25 mouse cellular contexts compared by ENCODE assay signal in the genomic region with DNA sequence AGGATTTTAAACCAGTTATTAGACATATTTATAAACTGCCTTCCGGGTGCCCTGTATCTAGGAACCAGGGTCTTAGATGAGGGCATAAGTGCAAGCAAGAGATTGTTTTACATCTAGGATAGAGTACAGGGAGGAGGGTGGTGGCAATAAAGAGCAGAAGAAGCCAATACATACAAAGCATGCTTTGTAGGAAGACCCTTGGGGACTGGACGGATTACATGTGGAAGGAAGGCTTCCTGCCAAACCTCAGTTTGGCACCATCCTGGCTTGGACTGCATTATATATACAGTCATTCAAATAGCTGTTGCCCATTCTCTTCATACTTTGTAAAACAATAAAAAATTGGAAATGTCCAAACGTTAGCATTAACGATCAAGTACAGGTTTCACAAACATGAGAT.
DNase-seq lines count a peak whose midpoint lies in the region; ATAC-seq and TF ChIP-seq lines count a peak whose summit lies in the region.
"Had no signal": no experiment of that assay in that cellular context is flagged by ENCODE, and none has a peak within 500 bp of the region (broad histone marks: within the 10 kb centered on the region; RNA-seq: fewer than 3 reads in every experiment).

No protein-coding gene starts in this region.

- no peaks in the 10 kb centered on the region for H3K9me3 ChIP-seq in hindbrain, postnatal 0 days (ENCODE audit: low read length)
- no peaks in the 10 kb centered on the region for H3K9me3 ChIP-seq in hindbrain, embryonic 11.5 days (ENCODE audit: control insufficient read depth, low read length)
- H3K9me3 ChIP-seq in midbrain, postnatal 0 days (ENCODE audit: low read length) = no peaks in the 10 kb centered on the region
- H3K9me3 ChIP-seq in midbrain, embryonic 13.5 days = no peaks in the 10 kb centered on the region
- H3K9me3 ChIP-seq: embryonic facial prominence, embryonic 15.5 days; heart, embryonic 13.5 days; hindbrain, embryonic 13.5 days; intestine, embryonic 15.5 days; limb, embryonic 12.5 days; liver, embryonic 13.5 days; lung, embryonic 15.5 days; midbrain, embryonic 10.5 days; neural tube, embryonic 12.5 days had no signal

- no peak overlapping the region for H3K4me3 ChIP-seq in hindbrain, postnatal 0 days (ENCODE audit: low read length)
- H3K4me3 ChIP-seq in hindbrain, embryonic 11.5 days (ENCODE audit: low read depth, low read length) = no peak overlapping the region
- H3K4me3 ChIP-seq in midbrain, postnatal 0 days (ENCODE audit: low read depth, low read length) = no peak overlapping the region
- H3K4me3 ChIP-seq in midbrain, embryonic 13.5 days (replicated peaks) = no peak overlapping the region
- H3K4me3 ChIP-seq: embryonic facial prominence, embryonic 15.5 days; heart, adult 2 months; heart, embryonic 13.5 days; hindbrain, embryonic 13.5 days; intestine, embryonic 15.5 days; limb, embryonic 12.5 days; liver, embryonic 13.5 days; lung, embryonic 15.5 days; midbrain, embryonic 10.5 days; neural tube, embryonic 12.5 days had no signal

- ATAC-seq in hindbrain, postnatal 0 days = no peak
- ATAC-seq in hindbrain, embryonic 11.5 days (ENCODE audit: low FRiP score) = no peak
- no peak for ATAC-seq in midbrain, postnatal 0 days (ENCODE audit: low FRiP score)
- no peak for ATAC-seq in midbrain, embryonic 13.5 days
- ATAC-seq: intestine, embryonic 15.5 days had no signal

- H3K27ac ChIP-seq in hindbrain, postnatal 0 days = no peak overlapping the region
- H3K27ac ChIP-seq in hindbrain, embryonic 11.5 days (ENCODE audit: low read depth, low read length) = no peak overlapping the region
- no peak overlapping the region for H3K27ac ChIP-seq in midbrain, postnatal 0 days (ENCODE audit: low read depth, low read length)
- H3K27ac ChIP-seq in midbrain, embryonic 13.5 days = no peak overlapping the region
- H3K27ac ChIP-seq: embryonic facial prominence, embryonic 15.5 days; heart, adult 2 months; heart, embryonic 13.5 days; hindbrain, embryonic 13.5 days; intestine, embryonic 15.5 days; limb, embryonic 12.5 days; liver, embryonic 13.5 days; lung, embryonic 15.5 days; midbrain, embryonic 10.5 days; neural tube, embryonic 12.5 days had no signal

- no peak for TF ChIP-seq CTCF in hindbrain, postnatal 0 days (IDR thresholded peaks at IDR 0.05; ENCODE audit: low read depth)
- TF ChIP-seq CTCF in midbrain, postnatal 0 days (IDR thresholded peaks at IDR 0.05) = no peak
- no peak for TF ChIP-seq CTCF in brain, embryonic 14.5 days (IDR thresholded peaks at IDR 0.05; ENCODE audit: borderline replicate concordance, extremely low read depth, insufficient read depth, insufficient read length)

- 48% methylated on average over 4 of the region's 4 CpGs for WGBS in hindbrain, postnatal 0 days
- 91% methylated on average over 4 of the region's 4 CpGs for WGBS in hindbrain, embryonic 11.5 days
- 82% methylated on average over 4 of the region's 4 CpGs for WGBS in midbrain, postnatal 0 days
- 93% methylated on average over 4 of the region's 4 CpGs for WGBS in midbrain, embryonic 13.5 days

- H3K4me2 ChIP-seq in hindbrain, postnatal 0 days (ENCODE audit: low read depth, low read length) = no peak overlapping the region
- no peak overlapping the region for H3K4me2 ChIP-seq in hindbrain, embryonic 11.5 days (replicated peaks; ENCODE audit: low read depth, low read length)
- H3K4me2 ChIP-seq in midbrain, postnatal 0 days (ENCODE audit: low read depth, low read length, poor library complexity, severe bottlenecking) = no peak overlapping the region
- no peak overlapping the region for H3K4me2 ChIP-seq in midbrain, embryonic 13.5 days (replicated peaks)
- H3K4me2 ChIP-seq: embryonic facial prominence, embryonic 15.5 days; heart, embryonic 13.5 days; hindbrain, embryonic 13.5 days; intestine, embryonic 15.5 days; limb, embryonic 12.5 days; liver, embryonic 13.5 days; lung, embryonic 15.5 days; neural tube, embryonic 12.5 days had no signal

- TF ChIP-seq POLR2A in brain, embryonic 14.5 days (IDR thresholded peaks at IDR 0.05; ENCODE audit: borderline replicate concordance, extremely low read depth, insufficient read depth, insufficient read length, poor library complexity, severe bottlenecking) = no peak

- H3K27me3 ChIP-seq in hindbrain, postnatal 0 days (ENCODE audit: insufficient read depth, low read length) = no peaks in the 10 kb centered on the region
- H3K27me3 ChIP-seq in hindbrain, embryonic 11.5 days (ENCODE audit: control insufficient read depth, insufficient read depth, low read length) = no peaks in the 10 kb centered on the region
- H3K27me3 ChIP-seq in midbrain, postnatal 0 days (ENCODE audit: insufficient read depth, low read length) = no peaks in the 10 kb centered on the region
- no peaks in the 10 kb centered on the region for H3K27me3 ChIP-seq in midbrain, embryonic 13.5 days
- H3K27me3 ChIP-seq: embryonic facial prominence, embryonic 15.5 days; heart, embryonic 13.5 days; hindbrain, embryonic 13.5 days; intestine, embryonic 15.5 days; limb, embryonic 12.5 days; liver, embryonic 13.5 days; lung, embryonic 15.5 days; neural tube, embryonic 12.5 days had no signal

- H3K36me3 ChIP-seq in hindbrain, postnatal 0 days (ENCODE audit: insufficient read depth, low read length) = no peaks in the 10 kb centered on the region
- H3K36me3 ChIP-seq in hindbrain, embryonic 11.5 days (ENCODE audit: control insufficient read depth, insufficient read depth, low read length) = no peaks in the 10 kb centered on the region
- no peaks in the 10 kb centered on the region for H3K36me3 ChIP-seq in midbrain, postnatal 0 days (ENCODE audit: insufficient read depth, low read length)
- H3K36me3 ChIP-seq in midbrain, embryonic 13.5 days = no peaks in the 10 kb centered on the region
- H3K36me3 ChIP-seq: embryonic facial prominence, embryonic 15.5 days; heart, embryonic 13.5 days; hindbrain, embryonic 13.5 days; intestine, embryonic 15.5 days; limb, embryonic 12.5 days; liver, embryonic 13.5 days; lung, embryonic 15.5 days; midbrain, embryonic 10.5 days; neural tube, embryonic 12.5 days had no signal

- peak; percentile 12 for DNase-seq in hindbrain, postnatal 0 days (ENCODE audit: low spot score)
- no peak for DNase-seq in hindbrain, embryonic 11.5 days (ENCODE audit: low spot score)
- peak; percentile 27 for DNase-seq in midbrain, postnatal 0 days (ENCODE audit: low spot score)
- DNase-seq in brain, embryonic 14.5 days (ENCODE audit: low read depth) = peak; percentile 61
- DNase-seq in retina, embryonic 14.5 days (ENCODE audit: low spot score) = no peak
- no peak for DNase-seq in gastrocnemius, postnatal 25 days
- DNase-seq: adrenal gland, adult 2 months; cerebellum, adult 18-20 months; cerebellum, postnatal 36 days; embryo, embryonic 11 days; gastrocnemius, postnatal 36 days; heart, adult 2 months; kidney, adult 9 months; kidney, postnatal 14 days; liver, embryonic 13.5 days; thymus, postnatal 14 days had no signal

- H3K9ac ChIP-seq in hindbrain, postnatal 0 days (replicated peaks; ENCODE audit: low read length) = no peak overlapping the region
- H3K9ac ChIP-seq in hindbrain, embryonic 11.5 days (ENCODE audit: low read depth, low read length) = no peak overlapping the region
- no peak overlapping the region for H3K9ac ChIP-seq in midbrain, postnatal 0 days (replicated peaks; ENCODE audit: low read length, poor library complexity, severe bottlenecking)
- H3K9ac ChIP-seq in midbrain, embryonic 13.5 days (replicated peaks) = no peak overlapping the region
- H3K9ac ChIP-seq: embryonic facial prominence, embryonic 15.5 days; heart, embryonic 13.5 days; hindbrain, embryonic 13.5 days; intestine, embryonic 15.5 days; limb, embryonic 12.5 days; liver, embryonic 13.5 days; lung, embryonic 15.5 days; neural tube, embryonic 12.5 days had no signal

- H3K4me1 ChIP-seq in hindbrain, postnatal 0 days (ENCODE audit: insufficient read depth, low read length) = no peaks in the 10 kb centered on the region
- no peaks in the 10 kb centered on the region for H3K4me1 ChIP-seq in hindbrain, embryonic 11.5 days (replicated peaks; ENCODE audit: control insufficient read depth, insufficient read depth, low read length)
- H3K4me1 ChIP-seq in midbrain, postnatal 0 days (ENCODE audit: insufficient read depth, low read length) = no peaks in the 10 kb centered on the region
- 0 out of 2 replicates have a peak, but pooled peaks cover 3% of the 10 kb centered on the region for H3K4me1 ChIP-seq in midbrain, embryonic 13.5 days (replicated peaks)
- H3K4me1 ChIP-seq: hindbrain, embryonic 13.5 days; intestine, embryonic 15.5 days; liver, embryonic 13.5 days; lung, embryonic 15.5 days; midbrain, embryonic 10.5 days; neural tube, embryonic 12.5 days had no signal

Comparison
In these comparisons a context has a peak if more than half of its experiments do, and no peak if none do; other contexts are left out.
1. DNase-seq: peak in hindbrain, postnatal 0 days (single experiment), midbrain, postnatal 0 days (single experiment) and brain, embryonic 14.5 days (single experiment); none in hindbrain, embryonic 11.5 days (single experiment), retina, embryonic 14.5 days (single experiment) and gastrocnemius, postnatal 25 days (single experiment).